Mouse (Mus musculus): ENCODE data around the gene Bicd2.

Bicd2 gene

DNA sequence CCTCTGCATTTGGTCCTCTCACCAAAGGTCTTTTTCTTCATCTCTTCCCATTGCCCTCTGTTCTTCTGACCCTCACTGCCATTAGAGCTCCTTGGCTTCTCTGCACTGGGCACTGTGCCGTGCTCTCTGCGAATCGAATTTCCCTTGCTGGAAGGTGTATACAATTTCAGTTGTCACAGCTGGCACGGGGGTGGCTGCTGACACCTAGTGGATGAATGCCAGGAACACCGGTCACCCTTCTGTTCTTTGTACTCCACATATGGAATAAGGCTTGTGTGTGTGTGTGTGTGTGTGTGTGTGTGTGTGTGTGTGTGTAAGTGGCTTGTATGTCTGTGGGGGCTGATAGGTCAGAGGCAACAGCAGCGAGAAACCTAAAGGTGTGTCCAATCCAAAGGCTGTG, 58.8 kb downstream of the Bicd2 start:
- no peak for DNase-seq (ENCODE audit: low read depth, low spot score)

- DNase-seq (ENCODE audit: low read depth, low spot score) = no peak
Measured at GRCm38 (mm10) chr13:49402628-49403027, 61.2 kb downstream of the Bicd2 start.

GRCm38 (mm10) chr13:49407795-49408194, 66.4 kb downstream of the Bicd2 start:
- DNase-seq (ENCODE audit: low read depth, low spot score) = no peak

DNA sequence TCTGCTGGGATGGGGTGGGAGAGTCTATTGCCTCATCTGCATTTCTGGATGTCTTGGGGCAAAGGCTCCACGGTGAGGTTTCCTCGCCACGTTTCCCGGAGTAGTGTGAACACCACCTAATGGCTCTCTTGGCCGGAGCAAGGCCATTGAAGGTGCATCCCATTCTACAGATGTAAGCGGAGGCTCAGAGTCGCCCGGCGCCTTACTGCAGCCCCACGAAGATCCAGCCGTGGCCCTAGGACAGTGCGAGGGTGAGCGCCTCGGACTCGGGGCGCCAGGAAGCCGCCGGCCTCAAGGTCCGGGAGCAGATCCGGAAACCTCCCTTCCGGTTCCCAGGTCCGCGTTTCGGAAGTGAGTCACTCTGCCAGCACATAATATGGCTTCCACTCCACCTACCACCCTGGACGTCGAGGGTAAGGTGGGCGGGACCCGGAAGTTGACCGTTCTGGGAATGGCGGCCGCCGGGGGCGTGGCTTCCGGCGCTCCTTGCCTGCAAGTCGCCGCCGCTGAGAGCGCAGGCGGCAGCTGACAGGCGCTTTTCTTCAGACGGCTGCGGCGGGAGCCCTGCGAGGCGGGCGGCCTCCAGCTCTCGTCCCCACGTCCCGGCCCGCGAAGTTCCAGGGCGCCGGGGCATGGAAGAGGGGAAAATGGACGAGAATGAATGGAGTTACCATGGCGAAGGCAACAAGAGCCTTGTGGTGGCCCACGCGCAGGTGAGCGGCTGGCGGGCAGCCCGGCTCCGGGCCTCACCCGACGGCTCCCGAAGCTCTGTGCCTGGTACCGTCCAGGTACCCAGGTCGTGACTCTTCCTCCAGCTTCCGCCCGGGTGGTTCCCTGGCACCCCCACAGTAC, 79.6 kb downstream of the Bicd2 start, which contains the start of gene Ippk:
Ippk (plus strand) TSS at position 496 of the 852 bp plus-strand sequence.
- peak; percentile 99 for DNase-seq (ENCODE audit: low read depth, low spot score)

DNA sequence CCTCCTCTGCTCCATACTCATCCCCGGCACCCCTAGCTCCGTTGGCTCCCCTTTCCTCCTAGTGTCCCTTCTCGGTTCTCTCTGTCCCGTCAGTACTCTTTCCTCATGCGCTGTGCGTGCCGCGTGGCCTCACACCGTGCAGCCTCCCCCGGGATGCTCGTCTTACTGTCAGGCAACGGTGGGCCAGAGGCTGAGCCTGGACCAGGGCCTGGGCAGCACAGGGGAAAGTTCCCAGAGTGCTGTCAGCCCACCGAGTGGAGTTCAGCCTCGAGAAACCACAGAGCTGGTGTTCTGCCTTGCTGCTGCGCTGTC, 80.2 kb downstream of the Bicd2 start:
- peak; percentile 49 for DNase-seq (ENCODE audit: low read depth, low spot score)

DNA sequence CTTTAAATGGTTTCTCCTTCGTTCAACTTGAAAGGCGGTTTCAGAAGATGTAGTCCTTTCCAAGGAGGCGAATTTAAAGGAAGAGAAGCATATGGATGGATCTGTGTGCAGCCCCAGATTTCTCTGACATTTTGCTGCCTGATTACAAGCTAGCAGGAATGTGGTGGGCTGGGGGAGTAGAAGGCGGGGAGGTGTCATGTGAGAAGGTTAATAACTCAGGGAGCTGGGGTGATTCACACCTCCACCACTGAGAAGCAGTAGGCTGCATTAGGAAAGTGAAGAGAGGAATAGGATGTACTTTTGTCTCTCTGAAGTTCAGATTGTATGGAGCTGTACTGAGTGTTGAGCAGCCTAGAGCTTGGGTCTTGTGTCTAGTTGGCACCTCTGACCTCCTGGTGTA, 80.6 kb downstream of the Bicd2 start:
- DNase-seq (ENCODE audit: low read depth, low spot score) = no peak

- DNase-seq (ENCODE audit: low read depth, low spot score) = peak; percentile 25
Measured at GRCm38 (mm10) chr13:49426736-49427135, 85.4 kb downstream of the Bicd2 start.

DNA sequence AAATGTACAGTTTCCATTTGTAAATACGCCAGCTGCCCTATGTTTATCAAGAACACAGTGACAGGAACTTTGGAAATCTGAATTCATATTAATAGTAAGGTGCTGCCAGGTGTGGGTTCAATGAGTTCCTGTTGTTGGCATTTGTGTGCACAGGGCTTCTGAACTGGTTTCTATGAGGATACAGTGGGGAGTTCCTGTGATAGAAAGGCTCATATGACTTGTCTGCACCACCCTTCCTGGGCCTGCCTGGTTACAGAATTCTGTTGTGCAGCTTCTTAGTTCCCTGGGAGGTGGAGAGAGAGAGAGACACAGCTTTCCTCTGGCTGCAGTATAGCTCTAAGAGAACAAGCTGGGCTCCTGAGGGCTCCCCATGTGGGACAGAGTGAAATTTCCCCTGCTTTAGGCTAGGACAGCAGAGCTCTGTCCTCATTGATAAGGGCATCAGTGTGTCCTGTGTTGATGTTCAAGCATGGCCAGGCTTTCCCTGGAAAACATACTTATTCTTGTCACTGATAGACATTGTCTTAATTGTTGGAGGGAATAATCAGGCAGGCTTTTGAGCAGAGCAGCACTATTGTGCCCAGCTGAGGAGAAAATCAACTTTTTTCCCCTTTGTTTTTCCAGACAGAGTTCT, 86.8 kb downstream of the Bicd2 start:
- no peak for DNase-seq (ENCODE audit: low read depth, low spot score)

DNA sequence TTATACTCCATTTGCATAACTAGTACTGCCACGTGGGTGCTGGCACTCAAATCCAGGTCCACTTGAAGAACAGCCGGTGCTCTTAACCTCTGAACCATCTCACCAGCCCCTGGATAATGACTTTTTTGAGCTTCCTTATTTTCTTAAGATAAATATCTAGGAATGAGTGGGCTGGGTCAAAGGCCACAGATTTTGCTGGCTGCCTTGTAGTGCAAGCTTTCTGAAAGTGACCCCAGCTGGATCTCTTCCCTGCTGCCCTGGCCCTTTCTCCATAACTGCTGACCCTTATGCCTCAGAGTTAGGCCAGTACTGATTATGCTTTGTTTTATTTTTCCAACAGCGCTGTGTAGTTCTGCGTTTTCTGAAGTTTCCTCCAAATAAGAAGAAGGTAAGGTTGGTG, 89.1 kb downstream of the Bicd2 start:
- DNase-seq (ENCODE audit: low read depth, low spot score) = no peak

DNA sequence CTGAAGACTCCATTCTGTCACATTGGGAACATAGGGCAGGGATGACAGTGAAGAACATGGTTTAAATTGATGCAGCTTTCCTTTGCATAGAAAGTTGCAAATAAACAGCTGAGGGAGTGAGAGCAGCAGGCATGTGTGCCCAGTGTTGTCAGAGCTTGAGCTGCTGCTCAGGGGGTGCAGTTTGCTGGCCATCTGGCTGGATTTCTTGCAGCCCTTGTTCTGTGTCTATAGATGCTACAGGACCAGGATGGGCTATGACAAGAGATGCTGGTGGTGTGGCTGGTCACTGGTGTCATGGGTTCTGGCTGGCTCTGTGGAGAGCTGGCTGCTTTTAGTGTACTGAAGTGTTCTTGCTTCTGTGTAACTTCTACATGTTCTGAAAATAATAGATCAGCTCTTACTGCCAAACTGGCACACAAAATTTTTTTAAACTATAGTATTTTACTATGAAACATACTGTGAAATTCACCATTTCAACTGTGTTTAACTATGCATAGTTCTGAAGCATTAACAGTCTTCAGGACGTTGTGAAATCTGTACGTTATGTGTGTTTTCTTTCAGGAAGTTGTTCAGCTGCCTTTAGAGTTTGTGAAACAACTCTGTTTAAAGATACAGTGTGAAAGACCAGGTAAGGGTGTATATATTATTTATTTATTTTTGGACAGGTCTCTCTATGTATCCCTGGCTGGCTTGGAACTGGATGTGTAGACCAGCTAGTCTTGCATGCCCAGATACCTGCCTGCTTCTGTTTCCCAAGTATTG, 92.1 kb downstream of the Bicd2 start:
- DNase-seq (ENCODE audit: low read depth, low spot score) = no peak

DNA sequence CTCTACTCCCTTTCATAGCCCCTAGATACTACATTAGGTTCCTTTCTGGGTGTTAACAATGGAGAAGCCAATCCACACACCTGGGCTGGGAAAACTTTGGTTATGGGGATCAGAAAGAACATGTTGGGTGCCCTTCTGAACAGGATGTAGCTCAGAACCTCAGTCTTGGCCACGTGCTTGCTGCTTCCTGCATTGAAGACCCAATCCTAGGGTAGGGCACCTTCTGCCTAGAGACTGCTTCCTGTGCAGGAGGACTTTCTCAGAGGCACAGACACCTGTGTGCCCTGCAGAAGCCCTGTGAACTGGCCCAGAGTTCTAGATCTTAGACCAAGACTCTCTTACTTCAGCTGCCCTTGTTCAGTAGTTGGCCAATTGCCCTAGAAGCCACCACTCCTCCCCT, 94.4 kb downstream of the Bicd2 start:
- DNase-seq (ENCODE audit: low read depth, low spot score) = no peak

- DNase-seq (ENCODE audit: low read depth, low spot score) = no peak
Measured at GRCm38 (mm10) chr13:49436170-49436569, 94.8 kb downstream of the Bicd2 start.
